Mouse (Mus musculus) liver, adult 2 months (tissue): ENCODE results near the gene Lonp2. TPM values are rescaled to one million over a fixed set of nuclear protein-coding genes. Genes with fewer than 3 reads are reported as not detected.

Source experiments
- DNase-seq: peaks from one replicate; pipeline ENCODE4 v3.0.0-alpha.2; 2011; ENCODE audit warnings: low read depth, low spot score; ENCODE audit errors: extremely low read depth
- H3K27ac ChIP-seq: fragments of 200-500 bp; replicated peaks from 2 replicates; pipeline ENCODE4 v1.5.1; 2012; ENCODE audit warnings: low read depth, mild to moderate bottlenecking, control low read depth, inconsistent platforms, low read length; ENCODE audit not compliant: insufficient read depth
- H3K27me3 ChIP-seq: fragments of 200-500 bp; 2 replicates; pipeline ENCODE4 v1.6.1; 2012; ENCODE audit warnings: mild to moderate bottlenecking, moderate library complexity, low read length, inconsistent platforms; ENCODE audit not compliant: control insufficient read depth, insufficient read depth
- H3K36me3 ChIP-seq: fragments of 200-500 bp; 2 replicates; pipeline ENCODE4 v1.6.1; 2012; ENCODE audit warnings: low read length, inconsistent platforms; ENCODE audit not compliant: control insufficient read depth, insufficient read depth
- H3K4me1 ChIP-seq: fragments of 200-500 bp; 2 replicates; pipeline ENCODE4 v1.6.1; 2011; ENCODE audit warnings: low read length; ENCODE audit not compliant: control insufficient read depth, insufficient read depth
- H3K4me3 ChIP-seq: fragments of 200-500 bp; 2 replicates; pipeline ENCODE4 v1.5.1; 2011; ENCODE audit warnings: low read depth, mild to moderate bottlenecking, control low read depth, low read length, moderate library complexity; ENCODE audit not compliant: insufficient read depth
- H3K79me2 ChIP-seq: fragments of 200-500 bp; 2 replicates; pipeline ENCODE4 v1.6.1; 2012; ENCODE audit warnings: inconsistent platforms, mild to moderate bottlenecking, low read length, moderate library complexity; ENCODE audit not compliant: control insufficient read depth, insufficient read depth
- H3K9ac ChIP-seq: fragments of 200-500 bp; 2 replicates; pipeline ENCODE4 v1.6.1; 2012; ENCODE audit warnings: low read depth, mild to moderate bottlenecking, control low read depth, inconsistent platforms, low read length
- CTCF ChIP-seq: fragments of 200-500 bp; IDR thresholded peaks from 2 replicates; pipeline ENCODE4 v1.5.1; 2011; ENCODE audit warnings: low read depth, low read length, control low read depth
- POLR2A ChIP-seq: fragments of 200-500 bp; IDR thresholded peaks from 2 replicates; pipeline ENCODE4 v1.6.1; 2011; ENCODE audit warnings: low read length, control low read depth; ENCODE audit not compliant: insufficient read depth; ENCODE audit errors: extremely low read depth
- WGBS: fragments of 180-500 bp; shearing (Covaris S2); methylation state at CpG from one replicate; pipeline ENCODE4 v1.1.7; 2018; 5-methylcytosine and 5-hydroxymethylcytosine counted together
- polyA plus RNA-seq: library from polyadenylated mRNA; depleted of rRNA; stranded (reverse); fragments of >200 nt; gene quantifications from 2 replicates; pipeline ENCODE4 v1.2.3, GENCODE M21; 2012
- total RNA-seq: library from RNA; depleted of rRNA; stranded (reverse); fragments of >200 nt; gene quantifications from 2 replicates; pipeline ENCODE4 v1.2.3, GENCODE M21; 2014

Gene Lonp2
- total and polyA plus RNA-seq, 2 experiments, result 299 to 308 TPM

GRCm38 (mm10) chr8:86745221-86745934 is 121.5 kb downstream of the Lonp2 start, which contains the start of the genes Gm10638 and Siah1a:
TSS of gene Gm10638 (plus strand) at chr8:86745699.
TSS of gene Siah1a (minus strand) at chr8:86745934.
- peak; percentile 60 for DNase-seq

GRCm38 (mm10) chr8:86745935-86746441 is 122.1 kb downstream of the Lonp2 start:
- H3K4me3 ChIP-seq, result peak overlapping the region; percentile 55
- peak; percentile 53 for DNase-seq
- H3K36me3 ChIP-seq, result no peaks in the 10 kb centered on the region
- H3K27me3 ChIP-seq, result no peaks in the 10 kb centered on the region
- H3K27ac ChIP-seq, result peak overlapping the region; percentile 66
- peak overlapping the region; percentile 99 for H3K9ac ChIP-seq
- TF ChIP-seq POLR2A (peak; percentile 23; the same call in 1 of the 2 replicates), CTCF (no peak)
- 0% methylated on average over 65 of the region's 70 CpGs for WGBS
- peaks cover 2% of the 10 kb centered on the region; the same call in 1 of the 2 replicates for H3K4me1 ChIP-seq
- H3K79me2 ChIP-seq, result peaks cover 19% of the 10 kb centered on the region; the same call in 1 of the 2 replicates

More at GRCm38 (mm10) chr8:86745221-86745934, 121.5 kb downstream of the Lonp2 start, which contains the start of the genes Gm10638 and Siah1a:
- TF ChIP-seq POLR2A (no peak), CTCF (no peak)
- no peaks in the 10 kb centered on the region for H3K36me3 ChIP-seq
- peak within 1 kb of the TSS; percentile 99 for H3K9ac ChIP-seq
- WGBS, result under 1% methylated on average over 60 of the region's 88 CpGs
- H3K4me1 ChIP-seq, result peaks cover 2% of the 10 kb centered on the region; the same call in 1 of the 2 replicates
- H3K27me3 ChIP-seq, result no peaks in the 10 kb centered on the region
- peaks cover 19% of the 10 kb centered on the region; the same call in 1 of the 2 replicates for H3K79me2 ChIP-seq
- peak within 1 kb of the TSS; percentile 66 for H3K27ac ChIP-seq
- H3K4me3 ChIP-seq, result peak within 1 kb of the TSS; percentile 55

GRCm38 (mm10) chr8:86746511-86746910 is 122.7 kb downstream of the Lonp2 start:
- Histone ChIP-seq H3K27ac (no peak overlapping the region), H3K36me3 (no peaks in the 10 kb centered on the region), H3K4me1 (peaks cover 2% of the 10 kb centered on the region; the same call in 1 of the 2 replicates), H3K9ac (peak overlapping the region; percentile 62; the same call in 1 of the 2 replicates), H3K27me3 (no peaks in the 10 kb centered on the region), H3K79me2 (peaks cover 16% of the 10 kb centered on the region; the same call in 1 of the 2 replicates), H3K4me3 (peak overlapping the region; percentile 55)
- DNase-seq, result no peak
- WGBS, result 8% methylated on average over 11 of the region's 11 CpGs
- no peak for TF ChIP-seq POLR2A
- no peak for TF ChIP-seq CTCF

- 89% methylated on average over 2 of the region's 2 CpGs for WGBS
- H3K9ac ChIP-seq, result no peak overlapping the region
- DNase-seq, result no peak
Measured at GRCm38 (mm10) chr8:86749842-86750241, 126.0 kb downstream of the Lonp2 start.

GRCm38 (mm10) chr8:86756948-86757733 is 133.3 kb downstream of the Lonp2 start:
- Histone ChIP-seq H3K9ac (no peak overlapping the region), H3K36me3 (no peaks in the 10 kb centered on the region), H3K4me1 (peaks cover 9% of the 10 kb centered on the region), H3K79me2 (no peaks in the 10 kb centered on the region), H3K27ac (no peak overlapping the region), H3K4me3 (no peak overlapping the region), H3K27me3 (no peaks in the 10 kb centered on the region)
- peak; percentile 74 for DNase-seq
- WGBS, result 19% methylated on average over 23 of the region's 23 CpGs
- TF ChIP-seq CTCF, result no peak
- TF ChIP-seq POLR2A, result no peak

More at GRCm38 (mm10) chr8:86749842-86750241, 126.0 kb downstream of the Lonp2 start:
- no peak overlapping the region for H3K27ac ChIP-seq
- TF ChIP-seq POLR2A, result no peak
- TF ChIP-seq CTCF, result no peak
- H3K4me1 ChIP-seq, result no peaks in the 10 kb centered on the region; the same call in 1 of the 2 replicates
- no peaks in the 10 kb centered on the region for H3K79me2 ChIP-seq
- no peaks in the 10 kb centered on the region for H3K36me3 ChIP-seq
- H3K4me3 ChIP-seq, result no peak overlapping the region
- no peaks in the 10 kb centered on the region for H3K27me3 ChIP-seq
